Mouse (Mus musculus) kidney, adult 9 months (tissue): Measurements from ENCODE around the gene Col1a1.

Experiments used
- DNase-seq: peaks from one replicate; pipeline ENCODE4 v3.0.0; 2022

Gene Col1a1

DNA sequence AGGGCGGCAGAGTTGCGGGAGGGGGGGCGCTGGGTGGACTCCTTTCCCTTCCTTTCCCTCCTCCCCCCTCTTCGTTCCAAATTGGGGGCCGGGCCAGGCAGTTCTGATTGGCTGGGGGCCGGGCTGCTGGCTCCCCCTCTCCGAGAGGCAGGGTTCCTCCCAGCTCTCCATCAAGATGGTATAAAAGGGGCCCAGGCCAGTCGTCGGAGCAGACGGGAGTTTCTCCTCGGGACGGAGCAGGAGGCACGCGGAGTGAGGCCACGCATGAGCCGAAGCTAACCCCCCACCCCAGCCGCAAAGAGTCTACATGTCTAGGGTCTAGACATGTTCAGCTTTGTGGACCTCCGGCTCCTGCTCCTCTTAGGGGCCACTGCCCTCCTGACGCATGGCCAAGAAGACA, at the start of gene Col1a1:
Col1a1 (plus strand) TSS at position 180 of the 400 bp plus-strand sequence.
- peak; percentile 32 for DNase-seq

DNA sequence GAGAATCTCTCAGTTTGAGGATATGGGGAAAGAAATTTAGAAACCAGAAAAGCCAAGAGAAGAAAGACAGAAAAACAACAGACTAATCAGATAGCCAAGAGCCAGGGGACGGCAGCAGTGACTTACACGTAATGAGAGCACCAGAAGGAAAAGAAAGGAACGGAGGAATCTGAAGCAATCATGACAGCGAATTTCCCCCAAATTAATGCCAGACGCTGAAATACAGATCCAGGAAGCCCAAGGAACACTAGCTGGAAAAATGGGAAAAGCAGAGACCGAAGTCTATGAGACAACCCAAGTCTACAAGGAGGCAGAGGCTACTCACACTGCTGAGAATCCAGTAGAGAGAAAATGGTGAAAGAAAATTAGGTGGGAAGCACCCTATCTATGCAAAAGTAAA, 44.9 kb upstream of the Col1a1 start:
- no peak for DNase-seq

GRCm38 (mm10) chr11:94896753-94897376, 39.2 kb upstream of the Col1a1 start:
- no peak for DNase-seq

DNA sequence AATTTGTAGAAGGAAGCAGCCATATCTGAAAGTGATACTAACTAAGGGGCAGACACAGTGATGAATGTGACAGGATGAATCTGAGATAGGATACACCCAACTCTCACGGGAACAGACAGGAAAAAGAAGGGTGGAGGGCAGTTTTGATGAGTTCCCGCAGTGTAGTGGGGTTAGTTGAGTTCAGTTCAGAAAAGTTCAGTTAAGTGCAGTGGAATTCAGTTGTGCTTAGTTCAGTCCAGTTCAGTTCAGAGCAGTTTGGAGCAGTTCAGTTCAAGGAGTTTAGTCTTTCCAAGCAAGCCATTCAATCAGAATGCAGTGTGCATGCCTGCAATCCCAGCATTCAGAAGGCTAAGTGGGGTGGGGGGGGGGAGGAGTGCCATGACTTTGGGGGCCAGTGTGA, 34.8 kb upstream of the Col1a1 start:
- peak; percentile 20 for DNase-seq

- no peak for DNase-seq
Observed at GRCm38 (mm10) chr11:94904306-94904705, 31.7 kb upstream of the Col1a1 start.

DNA sequence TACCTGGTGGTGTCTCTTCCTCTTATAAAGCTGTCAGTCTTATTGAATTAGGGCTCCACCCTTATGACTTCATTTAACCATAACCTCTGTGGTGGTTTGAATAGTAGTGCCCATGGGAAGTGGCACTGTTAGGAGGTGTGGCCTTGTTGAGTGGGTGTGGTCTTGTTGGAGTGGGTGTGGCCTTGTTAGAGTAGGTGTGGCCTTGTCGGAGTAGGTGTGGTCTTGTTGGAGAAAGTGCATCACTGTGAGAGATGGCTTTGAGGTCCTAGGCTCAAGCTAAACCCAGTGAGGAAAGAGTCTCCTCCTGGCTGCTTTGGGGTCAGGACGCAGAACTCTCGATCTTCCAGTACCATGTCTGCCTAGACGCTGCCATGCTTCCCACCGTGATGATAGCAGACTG, 25.1 kb upstream of the Col1a1 start:
- no peak for DNase-seq

- DNase-seq, result no peak
Observed at GRCm38 (mm10) chr11:94912568-94912967, 23.5 kb upstream of the Col1a1 start.

- DNase-seq, result no peak
Observed at GRCm38 (mm10) chr11:94913302-94914090, 22.5 kb upstream of the Col1a1 start.

DNA sequence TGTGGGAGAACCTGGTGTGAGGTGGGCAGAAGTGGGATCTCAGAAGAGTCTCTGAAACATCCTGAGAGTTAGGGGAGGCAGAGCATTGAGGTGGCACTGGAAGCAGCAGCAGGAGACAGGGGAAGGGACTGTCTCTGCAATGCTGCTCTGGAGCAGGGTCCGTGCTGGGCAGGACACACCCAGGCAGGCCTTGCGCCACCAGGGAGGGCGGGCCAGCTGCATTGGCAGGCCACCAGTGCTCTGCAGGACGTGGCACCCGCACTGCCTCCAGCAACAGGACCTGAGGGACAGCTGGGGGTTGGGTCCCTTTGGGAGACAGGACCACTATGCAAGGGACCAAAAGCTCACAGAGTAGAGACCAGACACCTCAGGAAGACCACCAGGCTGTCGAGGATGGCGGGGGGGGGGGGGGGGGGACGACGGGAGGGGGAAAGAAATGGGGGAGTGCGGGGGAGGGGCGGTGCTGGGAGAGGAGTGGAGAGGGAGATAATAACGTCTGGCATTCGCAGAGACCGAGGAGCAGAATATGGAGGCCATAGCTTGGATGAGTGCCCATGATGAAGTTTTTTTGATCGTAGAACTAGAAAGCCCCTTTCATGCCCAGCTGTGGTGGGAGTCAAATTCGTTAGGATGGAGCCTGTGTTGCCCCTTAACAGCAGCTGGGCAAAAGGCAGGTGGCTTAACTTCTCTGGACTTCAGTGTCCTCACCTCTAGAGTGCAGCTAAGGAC, 20.2 kb upstream of the Col1a1 start:
- no peak for DNase-seq

GRCm38 (mm10) chr11:94916477-94916876, 19.5 kb upstream of the Col1a1 start:
- DNase-seq, result no peak

GRCm38 (mm10) chr11:94917717-94918116, 18.3 kb upstream of the Col1a1 start:
- DNase-seq, result no peak

DNA sequence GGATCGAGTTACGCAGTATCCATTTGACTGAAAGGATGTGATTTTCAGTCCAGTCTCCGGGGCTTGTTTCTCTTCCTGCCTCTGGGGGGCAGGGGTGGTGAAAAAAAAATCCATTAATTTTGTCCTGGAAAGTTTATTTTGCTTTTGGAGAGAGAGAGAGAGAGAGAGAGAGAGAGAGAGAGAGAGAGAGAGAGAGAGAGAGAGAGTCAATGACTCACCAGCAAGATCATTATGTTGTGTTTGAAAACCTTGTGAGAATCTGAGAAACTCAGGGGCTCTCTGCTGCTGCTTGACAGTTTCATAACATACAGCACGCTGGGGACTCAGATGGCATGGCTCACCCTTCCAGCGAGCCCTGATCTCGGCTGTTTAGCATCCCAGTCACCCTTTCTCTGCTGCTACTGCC, 15.0 kb upstream of the Col1a1 start:
- no peak for DNase-seq

DNA sequence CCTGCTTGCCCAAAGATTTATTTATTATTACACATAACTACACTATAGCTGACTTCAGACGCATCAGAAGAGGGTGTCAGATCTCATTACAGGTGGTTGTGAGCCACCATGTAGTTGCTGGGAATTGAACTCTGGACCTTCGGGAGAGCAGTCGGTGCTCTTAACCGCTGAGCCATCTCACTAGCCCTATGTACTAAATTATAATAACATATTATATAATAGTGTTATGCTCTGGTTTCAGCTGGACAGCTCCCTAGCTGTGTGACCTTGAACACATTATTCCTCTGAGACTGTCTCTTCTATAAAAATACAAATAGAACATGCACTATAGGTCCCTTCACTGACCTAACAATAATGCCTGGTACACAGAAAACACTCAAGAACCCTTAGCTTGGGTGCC, 11.0 kb upstream of the Col1a1 start:
- DNase-seq, result no peak

- DNase-seq, result no peak
Observed at GRCm38 (mm10) chr11:94926431-94926830, 9.6 kb upstream of the Col1a1 start.

GRCm38 (mm10) chr11:94927771-94928291, 8.2 kb upstream of the Col1a1 start:
- no peak for DNase-seq

GRCm38 (mm10) chr11:94928820-94929219, 7.2 kb upstream of the Col1a1 start:
- DNase-seq, result peak; percentile 53

DNA sequence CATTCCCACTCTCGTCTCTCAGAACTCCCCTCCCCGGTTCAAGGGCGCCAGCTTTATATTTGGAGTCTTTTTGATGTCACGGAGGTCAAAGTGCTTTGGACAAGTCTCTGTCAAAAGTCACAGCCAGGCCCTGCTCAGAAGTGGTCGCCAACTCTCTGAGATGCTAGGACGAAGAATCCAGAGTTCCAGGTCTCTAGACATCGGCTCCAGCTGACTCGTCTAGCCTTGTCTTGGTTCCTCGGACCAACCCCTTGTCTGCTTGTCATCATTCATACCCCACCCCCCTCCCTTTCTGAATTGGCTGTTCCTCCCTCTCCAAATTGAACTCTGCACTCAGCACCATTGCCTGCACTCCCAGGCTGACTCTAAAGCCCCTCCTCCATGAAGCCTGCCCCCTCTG, 6.4 kb upstream of the Col1a1 start:
- DNase-seq, result no peak

DNA sequence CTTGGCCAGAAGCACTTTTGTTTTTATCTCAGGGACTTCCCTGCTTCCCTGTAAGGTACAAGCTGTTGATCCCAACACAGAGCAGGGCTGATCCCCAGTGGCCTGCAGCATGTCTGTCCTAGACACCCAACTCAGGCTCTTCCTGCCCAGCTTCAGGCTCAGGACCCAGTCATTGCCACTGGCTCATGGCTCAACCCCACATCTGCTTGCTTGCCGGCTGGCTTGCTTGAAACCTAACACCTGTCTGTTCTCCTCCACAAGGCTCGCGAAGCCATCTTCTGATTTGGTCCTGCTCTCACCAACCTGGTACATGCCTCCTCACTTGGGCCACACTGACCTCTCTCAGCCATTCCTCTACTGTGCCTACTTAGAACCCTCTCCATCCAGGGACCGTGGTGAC, 5.9 kb upstream of the Col1a1 start:
- no peak for DNase-seq

GRCm38 (mm10) chr11:94933584-94933983, 2.4 kb upstream of the Col1a1 start:
- DNase-seq, result no peak

DNA sequence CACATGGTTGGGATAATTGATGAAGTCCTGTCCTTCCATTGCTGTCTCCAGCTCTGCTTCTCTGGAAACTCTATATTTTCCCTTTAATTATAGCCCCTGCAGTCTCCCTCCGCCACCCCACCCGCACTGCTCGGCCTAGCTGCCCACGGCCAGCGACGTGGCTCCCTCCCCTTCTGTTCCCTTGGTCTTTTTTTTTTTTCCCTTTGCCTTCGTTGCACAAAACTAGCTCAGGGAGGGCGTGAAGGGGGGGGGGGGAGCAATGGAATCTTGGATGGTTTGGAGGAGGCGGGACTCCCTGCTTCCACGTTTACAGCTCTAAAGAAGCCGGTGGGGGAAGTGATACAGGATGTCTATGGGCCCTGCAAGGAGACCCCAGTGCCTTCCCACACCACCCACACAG, 1.5 kb upstream of the Col1a1 start:
- no peak for DNase-seq

DNA sequence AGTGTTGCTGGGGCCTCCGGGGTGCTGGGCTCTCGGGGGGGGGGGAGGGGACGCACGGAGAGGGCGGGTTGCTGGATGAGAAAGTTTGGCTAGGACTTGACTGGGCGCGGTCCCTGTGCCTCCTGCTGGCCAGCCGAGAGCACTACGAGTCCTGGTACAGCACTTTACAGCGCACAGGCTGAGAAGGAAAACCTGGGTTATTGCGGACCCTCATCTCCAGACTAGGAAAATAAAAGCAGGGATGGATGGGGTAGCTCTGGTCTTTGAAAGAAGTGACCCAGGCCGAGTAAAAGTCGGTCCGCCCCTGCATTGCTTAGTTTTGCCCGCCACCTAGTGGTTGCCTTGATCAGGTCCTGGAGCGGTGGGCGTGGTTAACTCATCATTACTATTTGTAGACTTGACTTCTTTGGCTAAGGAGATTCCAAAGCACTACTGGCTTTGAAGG, 849 bp downstream of the Col1a1 start:
- peak; percentile 94 for DNase-seq

- DNase-seq, result no peak
Observed at GRCm38 (mm10) chr11:94937335-94937781, 1.3 kb downstream of the Col1a1 start.

DNA sequence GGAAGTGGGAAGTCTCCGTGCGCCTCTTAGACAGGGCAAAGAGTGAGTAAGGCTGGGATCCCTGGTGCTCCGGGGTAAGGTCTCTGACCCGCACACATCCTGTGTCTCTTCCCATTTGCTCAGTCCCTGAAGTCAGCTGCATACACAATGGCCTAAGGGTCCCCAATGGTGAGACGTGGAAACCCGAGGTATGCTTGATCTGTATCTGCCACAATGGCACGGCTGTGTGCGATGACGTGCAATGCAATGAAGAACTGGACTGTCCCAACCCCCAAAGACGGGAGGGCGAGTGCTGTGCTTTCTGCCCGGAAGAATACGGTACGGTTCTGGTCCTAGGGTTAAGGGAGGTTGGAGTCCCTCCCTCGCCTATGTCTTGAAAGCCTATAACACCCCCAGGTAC, 1.8 kb downstream of the Col1a1 start:
- DNase-seq, result no peak

DNA sequence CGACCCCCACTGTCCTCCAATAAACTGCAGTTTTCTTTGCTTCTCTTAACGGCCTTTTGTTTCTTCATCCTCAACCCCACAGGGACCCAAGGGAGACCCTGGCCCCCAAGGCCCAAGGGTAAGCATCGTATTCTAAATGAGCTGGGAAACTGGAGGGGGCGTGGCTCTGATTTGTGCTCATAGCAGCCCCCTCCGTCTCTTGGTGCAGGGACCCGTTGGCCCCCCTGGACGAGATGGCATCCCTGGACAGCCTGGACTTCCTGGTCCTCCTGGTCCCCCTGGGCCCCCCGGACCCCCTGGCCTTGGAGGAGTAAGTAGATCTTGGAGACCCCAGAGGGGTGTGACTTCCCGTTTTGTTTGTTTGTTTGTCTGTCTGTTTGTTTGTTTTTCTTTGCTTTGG, 2.3 kb downstream of the Col1a1 start:
- no peak for DNase-seq
